Mouse (Mus musculus) NIH3T3 (cell line): ENCODE data around the gene Il20ra.
A peak's percentile ranks its signal among the peaks of the same experiment; 100 is the strongest.
"Not testable (repeated sequence)": the region's sequence is repeated elsewhere in the genome, so short reads cannot be mapped to it uniquely, and the experiment has no call there.

ENCODE experiments used
- DNase-seq: peaks from one replicate; pipeline ENCODE4 v3.0.0-alpha.2; 2012; ENCODE audit warnings: low read depth

The Il20ra gene

DNA sequence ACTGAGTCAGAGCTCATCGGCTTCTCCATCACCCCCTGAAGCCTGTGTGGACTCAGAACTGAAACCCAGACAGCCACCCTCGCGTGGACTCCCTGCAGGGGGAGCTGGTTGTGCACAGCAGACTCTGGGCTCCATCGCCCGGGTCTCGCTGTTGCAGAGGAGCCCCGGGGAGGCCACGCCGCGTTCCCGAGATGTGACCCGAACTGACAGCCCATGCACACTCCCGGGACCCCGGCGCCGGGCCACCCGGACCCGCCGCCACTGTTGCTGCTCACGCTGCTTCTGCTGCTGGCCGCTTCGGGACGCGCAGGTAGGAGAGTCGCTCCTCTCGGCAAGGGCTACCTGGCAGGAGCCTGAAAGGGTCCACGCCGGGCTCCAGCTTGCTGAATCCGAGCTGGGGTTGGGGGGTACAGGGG is at the start of gene Il20ra:
Gene Il20ra, plus strand, starts transcription at position 150 of the 416 bp plus-strand sequence.
- peak; percentile 65 for DNase-seq

DNA sequence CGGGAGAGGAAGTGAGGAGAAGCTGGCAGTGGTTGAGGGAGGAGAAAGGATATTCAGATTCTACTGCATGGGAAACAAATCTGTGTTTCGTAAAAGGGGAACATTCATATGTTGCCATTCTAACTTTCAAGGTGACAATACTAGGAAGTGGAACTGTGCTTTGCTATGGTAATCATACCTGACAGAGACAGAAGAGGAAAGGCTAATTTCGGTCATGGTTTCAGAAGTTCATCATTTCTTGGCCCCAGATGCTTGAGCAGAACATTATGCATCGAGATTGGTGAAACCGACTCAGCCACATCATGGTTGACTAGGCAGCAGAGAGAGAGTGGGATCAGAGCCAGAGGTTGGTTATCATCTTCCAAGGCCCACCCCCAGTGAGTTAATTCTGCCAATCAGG is 43.4 kb upstream of the Il20ra start:
- DNase-seq: no peak

DNA sequence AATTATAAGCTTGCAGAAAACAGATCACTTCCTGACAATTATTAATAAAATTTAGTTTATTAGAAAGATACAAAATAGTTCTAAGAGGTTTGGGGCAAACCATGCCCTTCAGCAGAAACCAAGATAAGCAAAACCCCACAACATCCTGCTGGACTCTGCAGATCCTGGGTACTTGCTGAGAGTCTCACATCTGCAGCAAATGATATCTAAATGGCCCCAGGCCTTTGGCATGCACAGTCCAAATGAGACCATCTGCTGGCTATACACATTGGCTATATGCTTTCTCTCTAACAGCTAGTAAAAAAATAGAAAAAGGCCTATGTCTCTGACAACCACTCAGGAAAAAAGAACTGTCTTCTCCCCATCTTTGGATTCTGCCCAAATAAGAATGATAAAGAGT is 40.4 kb upstream of the Il20ra start:
- no peak for DNase-seq

DNA sequence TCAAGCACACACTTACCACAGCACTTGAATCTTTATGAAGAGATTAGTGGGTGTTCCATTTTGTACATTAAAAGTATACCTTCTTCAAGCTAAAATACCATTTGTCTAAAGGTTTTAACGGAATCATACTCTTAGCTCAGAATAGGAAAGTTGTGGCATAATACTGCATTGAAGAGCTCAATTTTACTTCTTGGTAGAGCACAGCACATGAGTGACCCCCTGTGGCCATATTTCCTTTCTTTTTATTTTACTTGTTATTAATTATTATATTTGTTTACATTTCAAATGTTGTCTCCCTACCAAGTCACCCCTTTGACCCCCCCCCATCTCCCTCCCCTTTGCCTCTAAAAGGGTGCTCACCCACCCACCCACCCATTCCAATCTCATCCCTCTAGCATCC is 39.2 kb upstream of the Il20ra start:
- no peak for DNase-seq

DNA sequence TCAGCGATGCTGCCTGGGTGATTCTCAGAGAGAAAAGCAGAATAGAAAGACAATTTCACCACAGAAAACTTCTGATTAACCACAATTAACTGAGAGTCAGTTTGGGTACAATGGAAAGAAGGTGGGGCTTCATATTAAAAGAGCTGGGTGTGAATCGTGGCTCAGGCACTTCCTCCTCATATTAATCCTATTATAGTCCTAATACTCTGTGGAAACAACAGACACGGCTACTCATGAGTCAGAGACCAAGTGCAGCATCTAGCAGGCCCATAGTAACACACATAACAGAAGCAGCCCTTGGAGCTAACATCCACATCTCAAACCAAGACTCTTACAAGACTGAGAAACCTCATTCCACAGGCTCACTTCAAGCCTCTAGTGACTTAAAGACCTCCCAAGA is 24.7 kb upstream of the Il20ra start:
- DNase-seq: no peak

DNA sequence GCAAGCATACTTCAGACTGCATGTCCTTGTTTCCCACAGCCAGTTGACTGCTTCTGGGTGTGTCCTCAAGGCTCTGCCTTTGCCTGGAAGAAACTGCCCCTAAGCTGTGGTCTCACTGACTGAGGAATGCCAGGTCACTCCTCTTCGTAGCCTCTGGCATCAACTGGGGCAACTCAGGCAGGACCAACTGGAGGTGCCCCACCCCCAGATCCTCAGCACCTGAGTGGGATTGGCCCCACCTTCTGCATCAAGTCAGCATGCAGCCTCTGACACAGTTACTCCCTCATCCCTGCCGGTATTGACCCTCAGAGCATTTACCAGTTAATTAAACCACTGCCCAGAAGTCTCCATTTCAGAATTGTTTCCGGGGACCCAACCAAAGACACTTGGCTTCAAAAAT is 21.1 kb upstream of the Il20ra start:
- DNase-seq: no peak

DNA sequence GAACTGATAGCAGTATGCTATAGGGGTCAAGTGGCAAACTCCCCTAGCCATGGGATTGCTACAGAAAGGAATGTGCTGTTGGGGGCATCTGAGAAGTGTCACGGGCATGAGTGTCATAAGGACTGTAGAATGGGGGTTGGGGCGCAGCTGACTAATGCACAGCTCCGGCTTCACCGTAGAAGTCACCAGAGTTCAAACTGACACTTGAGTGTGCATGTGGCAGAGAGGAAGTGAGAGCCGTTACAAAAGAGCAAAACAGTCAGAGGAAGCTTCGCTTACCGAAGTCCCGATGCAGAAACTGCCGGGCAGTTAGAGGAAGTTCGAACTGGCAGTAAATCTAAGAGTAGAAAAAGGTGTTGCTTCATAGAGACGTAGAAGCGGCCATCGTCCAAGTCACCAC is 20.6 kb upstream of the Il20ra start:
- DNase-seq: no peak

DNA sequence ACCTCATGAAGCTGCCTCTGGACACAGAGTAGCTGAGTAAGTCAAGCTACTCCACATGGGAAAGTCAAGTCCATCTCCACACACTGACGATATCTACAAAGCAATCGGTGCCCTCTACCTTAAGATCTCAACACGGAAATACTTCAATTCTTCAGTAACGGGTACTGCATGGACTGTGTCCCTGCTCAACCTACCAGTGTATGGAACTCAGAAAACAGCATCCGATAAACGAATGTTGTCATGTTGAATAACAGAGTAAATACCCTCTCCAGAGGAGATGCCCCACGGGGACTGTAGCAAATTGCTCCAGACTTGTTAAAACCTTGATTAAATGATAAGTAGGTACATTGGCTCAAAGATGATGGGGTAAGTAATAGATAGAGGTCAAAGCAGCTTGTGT is 20.0 kb upstream of the Il20ra start:
- no peak for DNase-seq

DNA sequence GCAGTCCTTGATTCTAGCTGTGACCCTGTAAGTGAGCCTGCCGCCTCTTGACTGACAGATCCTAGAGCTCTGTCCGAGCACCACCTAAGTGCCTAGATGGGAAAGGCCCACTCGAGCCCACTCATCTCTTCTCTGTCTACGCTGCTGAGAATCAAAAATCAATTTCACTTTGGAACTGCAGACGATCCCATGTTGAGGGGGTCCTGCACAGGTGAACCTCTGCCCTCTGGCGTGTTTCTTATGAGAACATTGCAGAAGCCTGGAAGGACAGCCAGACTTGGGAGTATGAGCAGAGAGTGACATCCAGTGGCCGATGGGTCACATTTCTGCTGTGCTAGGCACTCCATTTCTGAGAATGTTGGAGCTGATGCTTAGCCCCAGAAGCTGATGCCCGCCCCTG is 19.4 kb upstream of the Il20ra start:
- peak; percentile 56 for DNase-seq

DNA sequence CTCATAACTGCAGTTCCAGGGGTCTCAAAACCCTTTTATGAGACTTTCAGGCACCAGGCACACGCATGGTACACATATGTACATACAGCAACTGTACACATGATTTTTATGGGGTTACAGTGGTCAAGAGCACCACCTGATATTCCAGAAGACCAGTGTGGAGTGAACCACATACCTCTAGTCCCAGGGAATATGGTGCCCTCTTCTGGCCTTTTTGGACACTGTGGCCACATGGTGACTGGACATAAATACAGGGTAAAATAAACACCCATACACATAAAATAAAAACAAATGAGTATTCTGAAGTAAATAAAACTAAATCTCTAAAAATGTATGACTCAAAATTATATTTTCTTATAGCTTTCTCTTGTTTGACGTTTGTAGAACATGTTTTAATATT is 18.7 kb upstream of the Il20ra start:
- peak; percentile 57 for DNase-seq

DNA sequence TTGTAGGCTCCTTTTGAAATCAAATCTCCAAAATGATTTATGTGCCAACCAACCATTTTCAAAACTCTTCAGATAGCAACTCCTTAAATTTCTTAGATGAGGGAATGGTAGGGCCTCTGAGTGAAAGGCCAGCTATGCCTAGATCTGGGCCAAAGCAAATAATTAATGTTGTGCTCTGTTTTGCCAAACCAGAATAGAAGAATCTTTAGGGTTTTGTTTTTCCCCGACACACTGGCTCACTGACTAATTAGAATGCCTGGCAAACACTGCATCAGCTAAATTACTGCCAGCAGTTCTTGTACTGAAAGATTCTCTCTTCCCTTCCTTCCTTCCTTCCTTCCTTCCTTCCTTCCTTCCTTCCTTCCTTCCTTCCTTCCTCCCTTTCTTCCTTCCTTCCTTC is 13.0 kb upstream of the Il20ra start:
- no peak for DNase-seq

DNA sequence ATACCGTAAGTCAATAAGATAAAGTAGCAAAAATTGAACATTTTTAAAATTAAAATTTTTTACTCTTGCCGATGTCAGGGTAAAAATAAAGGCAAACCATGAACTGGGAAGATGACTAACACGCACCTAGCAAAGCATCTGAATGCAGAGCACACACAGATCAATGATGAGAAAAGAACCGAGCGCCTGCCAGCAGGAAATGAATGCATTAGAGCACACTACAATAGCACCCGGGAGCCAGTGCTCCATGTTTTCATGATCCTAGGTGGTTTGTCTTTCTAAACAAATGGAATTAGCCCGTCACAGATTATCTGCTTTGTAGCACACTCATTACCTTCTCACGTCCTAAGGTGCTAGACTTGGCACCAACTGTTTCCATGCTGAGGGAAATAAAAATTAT is 7.9 kb upstream of the Il20ra start:
- DNase-seq: no peak

DNA sequence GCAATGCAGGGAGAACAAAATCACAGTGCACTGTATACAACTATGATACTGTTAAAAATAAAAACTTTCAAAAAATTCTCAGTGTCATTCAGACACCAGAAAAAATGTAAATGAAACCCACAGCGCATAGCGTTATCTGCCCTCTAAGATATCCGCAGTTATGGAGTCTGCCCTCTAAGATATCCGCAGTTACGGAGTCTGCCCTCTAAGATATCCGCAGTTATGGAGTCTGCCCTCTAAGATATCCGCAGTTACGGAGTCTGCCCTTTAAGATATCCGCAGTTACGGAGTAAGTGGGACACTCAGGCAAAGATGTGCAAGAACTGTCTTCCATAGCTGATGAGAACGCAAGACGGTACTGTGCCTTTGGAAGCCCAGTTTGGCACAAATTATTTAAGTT is 4.6 kb upstream of the Il20ra start:
- DNase-seq: no peak

DNA sequence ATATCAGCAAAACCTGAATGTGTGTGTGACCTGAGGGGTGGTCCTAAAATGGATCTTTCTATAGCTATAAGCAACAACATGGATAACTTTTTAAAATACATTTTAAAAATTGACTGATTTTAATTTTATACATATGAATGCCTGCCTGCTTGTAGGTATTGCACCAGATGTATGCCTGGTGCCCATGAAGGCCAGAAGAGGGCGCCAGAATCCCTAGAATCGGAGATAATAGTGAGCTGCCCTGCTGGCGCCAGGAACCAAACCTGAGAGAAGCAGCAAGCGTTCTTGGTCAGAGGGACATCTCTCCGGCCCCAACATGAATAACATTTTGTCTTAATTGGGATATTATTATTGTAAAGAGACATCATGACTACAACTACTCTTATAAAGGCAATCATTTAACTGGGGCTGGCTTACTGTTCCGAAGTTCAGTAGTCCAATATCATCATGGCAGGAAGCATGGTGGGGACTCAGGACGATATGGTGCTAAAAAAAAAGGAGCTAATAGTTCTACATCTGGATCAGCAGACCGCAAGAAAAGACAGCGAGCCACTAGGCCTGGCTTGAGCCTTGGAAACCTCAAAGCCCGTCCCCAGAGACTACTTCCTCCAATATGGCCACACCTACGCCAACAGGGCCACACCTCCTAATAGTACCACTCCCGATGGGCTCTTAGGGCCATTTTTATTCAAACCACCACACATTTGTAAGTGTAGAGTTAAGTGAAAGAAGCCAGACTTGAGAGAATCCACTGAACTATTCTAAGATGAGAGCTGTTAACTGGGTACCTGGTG is 3.9 kb upstream of the Il20ra start:
- peak; percentile 67 for DNase-seq

DNA sequence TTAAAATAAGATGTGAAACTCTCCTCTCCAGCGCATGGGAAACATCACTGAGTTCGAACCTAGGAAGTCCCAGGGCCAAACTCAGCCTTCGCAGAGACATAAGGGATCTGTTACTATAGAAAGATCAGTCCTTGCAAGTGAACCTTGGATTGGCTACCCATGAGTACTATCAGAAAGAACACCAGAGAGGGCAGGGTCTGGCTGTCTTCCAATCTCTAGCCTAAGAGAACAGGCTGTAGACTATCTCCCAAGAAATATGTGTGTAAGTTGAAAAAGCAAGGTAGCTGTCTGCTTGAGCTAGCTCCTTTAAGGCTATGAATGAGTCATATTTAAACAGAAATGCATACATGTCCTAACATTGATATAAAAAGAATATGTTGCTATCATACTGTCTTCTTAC is 1.4 kb upstream of the Il20ra start:
- peak; percentile 6 for DNase-seq

DNA sequence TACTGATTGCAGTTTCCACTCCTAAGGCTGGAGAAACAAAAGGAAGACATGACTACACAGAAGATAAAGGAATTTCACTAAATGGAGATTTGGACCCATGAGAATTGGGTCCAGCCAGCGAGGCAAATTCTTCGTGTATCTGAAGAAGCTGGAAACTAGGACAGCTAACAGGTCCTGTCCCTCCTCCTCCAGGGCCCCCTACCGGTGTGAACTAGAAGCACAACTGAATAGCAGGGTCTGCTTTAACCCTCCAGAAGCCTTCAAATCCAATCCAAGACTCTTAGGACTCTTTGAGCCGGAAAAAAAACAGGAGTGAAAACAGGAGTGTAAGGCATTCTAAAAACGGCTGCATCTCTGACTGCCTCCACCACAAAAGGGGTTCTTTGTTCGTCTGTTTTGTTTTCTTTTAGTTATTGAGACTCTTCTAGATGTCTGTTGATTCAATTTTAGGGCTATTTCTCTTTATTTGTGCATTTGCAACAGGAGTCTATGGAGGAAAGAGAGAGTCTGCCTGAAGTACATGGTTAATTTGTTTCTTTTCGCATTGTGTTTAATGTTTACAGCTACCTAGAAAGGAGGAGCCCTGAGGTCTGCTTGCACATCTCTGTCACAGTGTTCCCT is 709 bp upstream of the Il20ra start:
- peak; percentile 28 for DNase-seq

DNA sequence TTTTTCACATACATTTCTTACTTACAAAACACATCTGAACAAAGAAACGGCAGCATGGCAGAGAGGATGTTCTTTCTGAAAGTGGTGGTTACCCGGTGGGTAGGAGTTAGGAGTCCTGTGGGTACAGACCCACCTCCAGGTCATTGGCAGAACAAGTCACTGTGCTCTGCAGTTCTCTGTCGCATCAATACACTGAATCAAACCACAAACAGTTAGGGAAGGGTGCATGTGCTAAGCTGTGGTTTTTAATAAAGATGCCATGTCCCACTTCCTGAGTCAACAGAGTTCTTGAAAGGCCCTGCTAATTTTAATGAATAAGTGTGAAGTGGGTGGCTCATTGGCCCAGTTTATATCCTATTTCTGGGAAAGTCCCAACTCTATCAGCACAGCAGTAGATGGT is 6.3 kb downstream of the Il20ra start:
- no peak for DNase-seq

DNA sequence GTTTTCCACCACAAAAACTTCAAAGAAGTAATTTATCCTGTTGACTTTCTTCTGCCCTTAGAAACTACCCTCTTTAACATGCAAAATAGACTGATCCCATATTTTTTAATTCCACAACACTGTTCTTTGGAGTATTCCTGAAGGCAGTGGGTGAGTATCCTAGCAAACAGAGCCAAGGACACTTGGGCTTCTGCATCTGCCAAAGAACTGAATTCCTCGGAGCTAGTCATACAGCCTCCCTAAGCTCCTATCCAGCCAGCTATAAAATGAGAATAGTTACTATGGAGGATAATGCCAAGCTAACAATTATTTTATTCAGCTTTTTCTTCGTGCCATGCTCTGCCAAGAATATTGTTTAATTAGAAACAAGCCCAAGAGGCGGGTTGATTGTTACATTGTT is 9.9 kb downstream of the Il20ra start:
- DNase-seq: no peak

DNA sequence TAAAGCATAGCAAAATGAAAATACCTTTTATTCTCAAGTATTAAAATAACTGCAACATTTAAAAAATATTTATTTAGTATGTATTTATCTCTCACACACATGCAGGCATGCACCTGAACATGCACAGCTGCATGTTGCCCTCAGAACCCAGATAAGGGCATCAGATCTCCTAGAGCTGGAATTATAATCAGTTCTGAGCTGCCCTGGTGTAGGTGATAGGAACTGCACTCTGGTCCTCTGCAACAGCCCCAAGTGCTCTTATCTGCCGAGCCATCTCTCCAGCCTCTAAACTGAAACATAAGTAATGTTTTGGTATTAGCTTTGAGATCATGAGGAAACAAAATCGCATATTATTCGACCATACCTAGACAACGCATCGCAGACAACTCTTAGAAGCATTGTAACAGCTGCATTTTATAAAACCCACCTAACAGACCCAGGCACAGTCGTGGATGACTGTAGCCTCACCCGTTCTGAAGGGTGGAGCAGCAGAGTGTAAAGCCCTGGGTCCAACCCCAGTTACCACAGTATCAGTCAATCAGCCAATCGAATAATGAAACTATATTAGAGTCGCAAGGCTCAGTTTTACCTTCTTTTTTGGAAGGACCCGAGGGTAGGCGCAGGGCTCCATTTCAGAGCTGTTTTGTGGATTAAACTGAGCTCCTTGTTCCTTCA is 11.9 kb downstream of the Il20ra start:
- no peak for DNase-seq

DNA sequence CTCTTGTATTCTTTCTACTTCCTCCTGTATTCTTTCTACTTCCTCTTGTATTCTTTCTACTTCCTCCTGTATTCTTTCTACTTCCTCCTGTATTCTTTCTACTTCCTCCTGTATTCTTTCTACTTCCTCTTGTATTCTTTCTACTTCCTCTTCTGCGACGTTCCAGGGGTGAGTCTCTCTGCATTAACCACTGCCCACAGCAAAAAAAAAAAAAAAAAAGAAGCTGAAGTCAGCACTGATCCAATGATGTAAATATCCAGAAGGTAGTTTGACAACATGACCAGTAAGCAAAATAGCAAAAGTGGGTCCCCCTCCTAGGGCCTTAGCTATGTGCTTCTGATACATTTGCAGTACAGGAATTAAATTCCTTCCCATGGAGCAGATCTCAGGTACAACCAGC is 26.1 kb downstream of the Il20ra start:
- DNase-seq: not testable (repeated sequence)

DNA sequence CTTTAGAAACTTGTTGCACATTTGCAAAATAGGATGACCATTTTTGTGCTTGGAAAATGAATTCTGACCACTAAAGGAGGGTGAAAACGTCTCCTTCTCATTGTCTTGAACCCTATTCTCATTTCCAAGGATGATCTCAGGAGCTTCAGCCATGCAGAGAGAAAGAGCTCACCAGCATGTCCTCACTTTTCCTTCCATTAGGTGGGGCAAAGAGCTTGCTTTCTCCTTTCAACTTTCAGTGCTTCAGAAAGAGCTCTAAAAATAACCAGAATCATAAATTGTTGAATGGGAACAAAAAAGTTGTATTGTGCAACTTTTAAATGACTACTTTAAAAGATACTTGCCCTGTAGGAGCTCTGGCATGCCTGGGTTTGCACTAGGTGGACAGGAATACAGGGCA is 33.3 kb downstream of the Il20ra start:
- no peak for DNase-seq

DNA sequence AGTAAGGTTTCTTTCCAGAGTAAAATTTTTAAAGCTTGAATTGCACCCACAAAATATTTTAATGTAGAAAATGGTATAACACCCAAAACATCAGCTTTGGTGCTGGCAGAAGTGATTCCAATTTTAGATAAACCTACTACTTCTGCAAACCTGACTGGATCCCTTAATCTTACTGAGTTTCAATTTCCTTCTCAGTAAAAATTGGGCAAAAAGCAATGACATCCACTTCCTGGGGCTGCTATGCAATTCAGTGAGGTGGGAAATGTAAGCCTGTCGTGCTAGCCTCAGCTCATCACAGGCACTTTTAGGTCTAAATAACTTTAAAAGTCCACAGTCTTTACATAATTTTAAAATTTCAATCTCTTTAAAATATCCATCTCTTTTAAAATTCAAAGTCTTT is 33.8 kb downstream of the Il20ra start:
- DNase-seq: no peak

DNA sequence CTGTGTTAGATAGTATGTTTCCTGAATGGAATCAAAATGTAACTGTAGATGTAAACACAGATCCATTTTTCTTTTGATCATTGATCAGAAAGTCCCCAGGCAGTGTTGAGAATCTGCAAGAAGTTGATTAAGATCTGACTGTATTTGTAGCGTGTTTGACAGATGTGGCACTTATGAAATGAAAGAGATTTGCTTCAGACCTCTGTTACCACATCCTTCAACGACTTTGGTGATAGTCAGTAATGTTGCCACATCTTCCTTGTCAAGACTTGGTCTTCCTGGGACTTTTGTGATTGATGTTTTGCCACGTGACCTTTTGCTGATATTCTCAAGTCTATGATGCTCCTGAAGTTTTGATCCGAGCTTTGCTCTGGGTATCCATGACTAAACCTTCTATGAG is 35.3 kb downstream of the Il20ra start:
- DNase-seq: no peak
